Mouse (Mus musculus): ENCODE results near the gene Arvcf.

Gene Arvcf

DNA sequence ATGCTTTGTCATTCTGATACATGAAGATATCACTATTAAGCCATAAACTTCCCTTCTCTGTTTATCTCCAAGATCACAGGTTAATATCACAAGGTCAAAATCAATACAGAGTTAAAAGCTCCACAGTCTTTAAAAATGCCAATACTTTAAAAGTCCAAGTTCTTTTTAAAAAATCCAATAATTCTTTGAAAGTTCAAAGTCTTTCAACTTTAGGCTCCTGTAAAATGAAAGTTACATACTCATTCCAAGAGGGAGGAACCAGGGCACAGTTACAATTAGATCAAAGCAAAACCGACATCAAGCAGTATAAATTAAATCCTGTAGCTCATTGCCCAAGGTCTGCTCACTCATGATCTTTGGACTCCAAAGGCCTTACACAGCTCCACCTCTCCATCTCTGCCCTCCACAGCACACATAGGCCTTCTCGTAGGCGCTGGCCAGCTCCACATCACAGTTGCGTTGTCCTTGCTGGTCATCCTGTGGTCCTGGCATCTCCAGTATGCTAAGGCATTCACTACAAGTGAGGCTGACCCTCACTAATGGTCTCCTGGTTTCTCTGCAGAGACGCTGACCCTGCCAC, 85.4 kb downstream of the Arvcf start:
- no peak for DNase-seq

- no peak for DNase-seq
Measured at GRCm38 (mm10) chr16:18436128-18436527, 88.1 kb downstream of the Arvcf start.

DNA sequence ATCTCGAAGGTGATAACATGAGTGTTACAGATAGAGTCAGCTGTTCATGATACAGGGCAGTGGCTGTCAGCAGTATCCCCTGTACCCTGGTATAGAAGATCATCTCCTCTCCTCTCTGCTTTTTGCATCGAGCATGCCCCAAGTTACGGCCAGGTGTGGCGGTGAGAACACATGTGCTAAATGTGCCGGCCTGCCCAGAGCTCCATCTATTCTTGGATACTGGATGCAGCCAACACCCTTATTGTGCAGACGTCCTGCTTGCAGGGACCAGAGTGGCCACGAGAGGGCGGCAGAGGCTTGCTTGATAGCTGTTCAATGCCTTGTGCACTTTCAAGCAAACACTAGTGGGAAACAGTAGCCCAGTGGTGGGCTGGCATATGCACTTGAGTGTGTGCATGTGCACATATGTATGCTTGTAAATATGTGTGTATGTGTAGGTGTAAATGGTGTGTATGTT, 95.4 kb downstream of the Arvcf start:
- DNase-seq, result peak; percentile 97

DNA sequence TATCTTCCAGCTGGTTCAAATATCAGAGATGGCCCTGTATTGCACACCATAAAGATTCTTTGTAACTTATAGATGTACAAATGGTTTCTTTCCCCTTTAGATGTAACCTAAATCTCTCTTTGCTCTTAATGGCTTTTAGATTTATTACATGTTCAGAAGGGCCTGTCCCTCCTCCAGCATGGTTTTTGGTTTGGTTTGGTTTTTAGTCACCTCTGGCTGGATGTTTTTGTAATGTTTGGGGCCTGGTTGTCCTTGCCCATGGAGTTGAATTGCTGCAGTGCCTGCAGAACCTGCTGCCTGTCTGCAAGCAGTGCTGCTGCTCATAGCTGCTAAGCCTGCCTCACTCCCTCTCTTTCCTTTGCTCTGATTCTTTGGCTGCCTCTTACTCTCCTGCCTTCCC, 99.3 kb downstream of the Arvcf start:
- no peak for DNase-seq

GRCm38 (mm10) chr16:18448104-18448503, 100.1 kb downstream of the Arvcf start:
- no peak for DNase-seq

GRCm38 (mm10) chr16:18449005-18449404, 101.0 kb downstream of the Arvcf start:
- DNase-seq, result no peak

- peak; percentile 63 for DNase-seq
Measured at GRCm38 (mm10) chr16:18451486-18452181, 103.7 kb downstream of the Arvcf start.

DNA sequence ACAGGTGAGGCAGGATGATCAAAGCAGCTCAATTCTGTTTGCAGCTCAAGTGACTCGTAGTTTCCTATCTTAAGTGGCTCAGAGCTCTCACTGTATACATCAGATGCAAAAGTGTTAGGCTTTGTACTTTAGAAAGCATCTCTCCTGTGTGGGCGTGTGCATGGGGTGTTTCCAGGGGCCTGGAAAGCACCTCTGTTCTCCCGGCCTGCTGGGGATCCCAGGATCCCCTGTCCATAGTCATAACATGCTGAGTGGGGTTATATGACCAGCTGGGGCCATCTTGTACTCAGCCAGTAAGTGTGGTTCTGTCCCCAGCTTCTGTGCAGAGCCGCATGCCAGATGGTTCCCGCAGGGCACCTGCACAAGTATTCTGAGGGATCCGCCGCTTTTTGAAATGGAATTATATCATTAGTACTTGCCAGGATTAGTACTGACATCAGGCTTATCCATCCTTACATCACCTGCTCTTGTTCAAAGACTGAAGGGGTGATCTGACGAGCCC, 104.4 kb downstream of the Arvcf start:
- peak; percentile 36 for DNase-seq

DNA sequence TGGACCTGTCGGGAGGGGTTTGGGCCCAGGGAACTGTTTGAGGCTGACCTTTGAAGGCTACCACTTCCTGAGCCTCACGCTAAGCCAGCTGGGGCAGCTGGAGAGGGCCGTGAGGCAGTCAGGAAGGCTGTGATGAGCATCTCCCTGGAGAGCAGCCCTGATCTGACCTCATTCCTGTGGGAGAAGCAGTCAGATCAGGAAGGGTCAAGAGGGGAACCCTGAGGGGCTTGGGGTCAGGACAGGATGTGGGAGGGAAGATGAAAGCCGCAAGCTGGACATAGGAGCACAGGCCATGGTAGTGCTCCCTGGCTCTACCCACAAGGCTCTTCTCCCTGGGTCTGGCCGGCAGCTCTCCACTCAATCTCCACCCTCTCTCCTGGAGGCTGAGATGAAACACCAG, 105.9 kb downstream of the Arvcf start:
- DNase-seq, result no peak

- DNase-seq, result no peak
Measured at GRCm38 (mm10) chr16:18455407-18455806, 107.4 kb downstream of the Arvcf start.

Data from cerebellum, adult 8-10 months (tissue).